Mouse (Mus musculus): ENCODE measurements at regions not wholly inside any gene's neighbourhood (a gene's known extent, or its start where the extent isn't known, plus 50 kb on each side); places are given as distances from the start of the nearest gene placed in this dataset.

DNA sequence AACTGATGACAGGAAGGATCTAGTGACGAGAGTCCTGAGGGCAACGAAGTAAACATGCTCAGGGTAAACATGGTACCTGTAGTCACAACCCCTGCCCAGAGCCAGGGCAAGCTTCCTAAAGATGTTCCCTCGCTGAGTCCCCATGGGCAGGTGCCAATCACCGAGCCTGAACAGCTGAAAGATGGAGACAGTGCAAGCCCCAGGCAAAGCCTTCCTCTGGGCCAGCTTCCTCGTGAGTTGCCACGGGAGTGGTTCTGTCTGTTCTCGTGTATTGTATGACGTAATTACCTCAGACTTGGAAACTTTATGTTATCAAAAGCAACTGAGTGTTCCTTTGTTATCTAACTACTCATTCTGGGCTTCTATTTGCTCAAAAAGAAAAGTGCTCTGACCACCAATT is 147.4 kb downstream of the Ifng start:
- Histone ChIP-seq H3K4me1 (ENCODE audit: control insufficient read depth, insufficient read depth, low read length) (no peaks in the 10 kb centered on the region), H3K9ac (replicated peaks; ENCODE audit: low read length) (no peak overlapping the region), H3K4me3 (ENCODE audit: low read depth, low read length) (no peak overlapping the region), H3K36me3 (replicated peaks; ENCODE audit: control insufficient read depth, insufficient read depth, low read depth, low read length) (no peaks in the 10 kb centered on the region), H3K27ac (replicated peaks; ENCODE audit: low read depth, low read length) (no peak overlapping the region), H3K4me2 (ENCODE audit: low read depth, low read length) (no peak overlapping the region), H3K27me3 (ENCODE audit: control insufficient read depth, insufficient read depth, low read length) (no peaks in the 10 kb centered on the region), H3K9me3 (replicated peaks; ENCODE audit: control insufficient read depth, low read length) (no peaks in the 10 kb centered on the region)
- no peak for DNase-seq (ENCODE audit: low spot score)
- 69% methylated on average over 8 of the region's 8 CpGs for WGBS
- no peak for ATAC-seq (replicated peaks; ENCODE audit: insufficient number of reproducible peaks, low FRiP score, low TSS enrichment, low read depth)

DNA sequence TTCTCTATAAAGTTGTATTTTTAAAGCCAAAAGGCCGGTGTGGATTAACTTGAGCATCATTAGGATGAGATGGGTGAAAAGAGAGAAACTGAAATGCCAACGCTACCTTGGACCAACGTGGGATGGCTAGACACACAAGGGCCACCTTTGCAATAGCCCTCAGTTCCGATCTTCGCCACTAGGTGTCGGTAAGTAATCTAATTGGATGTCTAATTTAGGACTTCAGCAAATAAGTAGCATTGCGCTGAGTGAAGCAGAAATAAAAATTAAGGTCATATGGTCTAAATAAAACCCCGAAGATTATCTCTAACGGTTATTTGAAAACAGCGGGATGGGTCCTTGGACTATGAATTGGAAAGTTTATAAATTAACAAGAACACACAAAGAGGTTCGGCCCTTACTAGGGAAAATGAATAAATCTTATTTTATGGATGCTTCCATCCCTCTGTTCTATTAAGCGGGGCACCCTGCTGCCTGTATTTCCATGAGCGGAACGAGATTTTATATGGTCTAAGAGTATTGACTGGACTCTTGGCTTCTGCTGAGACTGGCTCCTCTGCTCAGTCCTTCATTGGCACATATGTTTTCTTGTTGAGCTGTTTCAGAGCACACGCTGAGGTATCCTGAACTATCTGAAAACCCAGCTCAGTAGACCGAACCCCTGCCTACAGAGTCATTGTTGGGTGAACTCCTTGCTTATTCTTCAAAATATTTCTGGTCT is 152.0 kb downstream of the Ifng start:
- Histone ChIP-seq H3K9me3 (replicated peaks; ENCODE audit: control insufficient read depth, low read length) (no peaks in the 10 kb centered on the region), H3K9ac (replicated peaks; ENCODE audit: low read length) (no peak overlapping the region), H3K4me1 (ENCODE audit: control insufficient read depth, insufficient read depth, low read length) (no peaks in the 10 kb centered on the region), H3K27ac (replicated peaks; ENCODE audit: low read depth, low read length) (no peak overlapping the region), H3K4me2 (ENCODE audit: low read depth, low read length) (no peak overlapping the region), H3K4me3 (ENCODE audit: low read depth, low read length) (no peak overlapping the region), H3K27me3 (ENCODE audit: control insufficient read depth, insufficient read depth, low read length) (no peaks in the 10 kb centered on the region), H3K36me3 (replicated peaks; ENCODE audit: control insufficient read depth, insufficient read depth, low read depth, low read length) (no peaks in the 10 kb centered on the region)
- DNase-seq (ENCODE audit: low spot score) (peak; percentile 89), ATAC-seq (replicated peaks; ENCODE audit: insufficient number of reproducible peaks, low FRiP score, low TSS enrichment, low read depth) (no peak)
- WGBS: 46% methylated on average over 16 of the region's 16 CpGs

DNA sequence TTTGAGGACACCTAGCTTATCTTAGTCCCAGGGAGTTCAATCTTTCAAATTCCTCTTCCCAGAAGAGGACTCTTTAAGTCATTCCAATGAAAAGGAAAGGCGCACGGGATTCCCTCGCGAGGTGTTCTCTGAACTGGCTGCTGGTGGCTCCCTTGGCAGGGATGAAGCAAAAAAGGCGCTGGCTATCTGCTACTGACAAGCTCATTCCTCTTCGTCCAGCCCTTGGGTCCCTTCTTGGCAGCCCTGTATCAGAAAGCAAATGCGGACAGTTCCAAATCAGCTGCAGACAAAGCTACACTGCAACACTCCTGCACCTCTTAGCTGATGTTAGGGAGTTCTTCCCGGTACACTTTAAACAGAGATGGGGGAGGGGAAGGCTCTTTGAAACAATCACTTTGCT is 155.4 kb downstream of the Ifng start:
- Histone ChIP-seq H3K36me3 (replicated peaks; ENCODE audit: control insufficient read depth, insufficient read depth, low read depth, low read length) (no peaks in the 10 kb centered on the region), H3K4me2 (ENCODE audit: low read depth, low read length) (no peak overlapping the region), H3K9ac (replicated peaks; ENCODE audit: low read length) (no peak overlapping the region), H3K4me3 (ENCODE audit: low read depth, low read length) (no peak overlapping the region), H3K4me1 (ENCODE audit: control insufficient read depth, insufficient read depth, low read length) (no peaks in the 10 kb centered on the region), H3K9me3 (replicated peaks; ENCODE audit: control insufficient read depth, low read length) (no peaks in the 10 kb centered on the region), H3K27me3 (ENCODE audit: control insufficient read depth, insufficient read depth, low read length) (no peaks in the 10 kb centered on the region), H3K27ac (replicated peaks; ENCODE audit: low read depth, low read length) (no peak overlapping the region)
- ATAC-seq (replicated peaks; ENCODE audit: insufficient number of reproducible peaks, low FRiP score, low TSS enrichment, low read depth): no peak
- DNase-seq (ENCODE audit: low spot score): no peak
- WGBS: 66% methylated on average over 8 of the region's 8 CpGs

DNA sequence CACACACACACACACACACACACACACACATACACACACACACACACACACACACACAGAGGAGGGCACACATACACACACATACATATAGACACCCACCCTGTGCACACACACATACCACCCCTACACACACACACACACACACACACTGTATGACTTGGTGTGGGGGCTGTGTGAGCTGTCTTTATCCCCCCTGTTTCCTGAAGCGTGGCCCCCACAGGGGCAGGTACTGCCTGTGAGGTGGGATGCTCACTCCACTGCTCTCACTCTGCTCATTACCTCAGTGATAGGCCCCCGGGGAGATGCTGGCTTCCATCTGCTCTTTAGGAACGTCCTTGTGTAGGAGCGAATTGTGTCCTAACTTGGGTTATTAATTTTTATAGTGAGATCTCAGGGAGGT is 157.7 kb downstream of the Ifng start:
- ATAC-seq (replicated peaks; ENCODE audit: insufficient number of reproducible peaks, low FRiP score, low TSS enrichment, low read depth) (no peak), DNase-seq (ENCODE audit: low spot score) (no peak)
- H3K27me3 ChIP-seq (ENCODE audit: control insufficient read depth, insufficient read depth, low read length): no peaks in the 10 kb centered on the region
- no peak overlapping the region for H3K27ac ChIP-seq (replicated peaks; ENCODE audit: low read depth, low read length)
- H3K9me3 ChIP-seq (replicated peaks; ENCODE audit: control insufficient read depth, low read length): no peaks in the 10 kb centered on the region
- WGBS: 85% methylated on average over 4 of the region's 4 CpGs
- H3K4me3 ChIP-seq (ENCODE audit: low read depth, low read length): no peak overlapping the region
- H3K4me2 ChIP-seq (ENCODE audit: low read depth, low read length): no peak overlapping the region
- H3K9ac ChIP-seq (replicated peaks; ENCODE audit: low read length): no peak overlapping the region
- H3K36me3 ChIP-seq (replicated peaks; ENCODE audit: control insufficient read depth, insufficient read depth, low read depth, low read length): no peaks in the 10 kb centered on the region
- H3K4me1 ChIP-seq (ENCODE audit: control insufficient read depth, insufficient read depth, low read length): no peaks in the 10 kb centered on the region

DNA sequence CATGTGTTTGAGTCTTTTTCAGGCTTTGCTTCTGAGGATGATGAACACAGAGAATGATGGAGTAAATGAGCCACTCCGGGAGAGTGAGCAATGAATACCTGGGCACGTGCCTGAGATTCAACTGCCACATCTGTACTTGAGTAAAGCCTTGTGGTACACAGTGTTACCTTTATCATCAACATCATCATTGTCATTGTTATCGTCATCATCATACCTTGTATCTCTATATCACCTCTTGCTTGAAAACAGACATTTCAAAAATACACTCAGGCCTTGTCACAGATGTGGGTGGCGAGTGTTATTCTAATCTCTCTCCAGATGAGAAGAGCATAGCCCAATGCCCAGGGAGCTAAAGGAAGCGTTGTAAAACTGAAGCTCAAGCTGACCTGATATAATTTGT is 158.4 kb downstream of the Ifng start:
- 83% methylated on average over 5 of the region's 5 CpGs for WGBS
- Histone ChIP-seq H3K27ac (replicated peaks; ENCODE audit: low read depth, low read length) (no peak overlapping the region), H3K4me2 (ENCODE audit: low read depth, low read length) (no peak overlapping the region), H3K4me1 (ENCODE audit: control insufficient read depth, insufficient read depth, low read length) (no peaks in the 10 kb centered on the region), H3K36me3 (replicated peaks; ENCODE audit: control insufficient read depth, insufficient read depth, low read depth, low read length) (no peaks in the 10 kb centered on the region), H3K9ac (replicated peaks; ENCODE audit: low read length) (no peak overlapping the region), H3K9me3 (replicated peaks; ENCODE audit: control insufficient read depth, low read length) (no peaks in the 10 kb centered on the region), H3K27me3 (ENCODE audit: control insufficient read depth, insufficient read depth, low read length) (no peaks in the 10 kb centered on the region), H3K4me3 (ENCODE audit: low read depth, low read length) (no peak overlapping the region)
- DNase-seq (ENCODE audit: low spot score) (no peak), ATAC-seq (replicated peaks; ENCODE audit: insufficient number of reproducible peaks, low FRiP score, low TSS enrichment, low read depth) (no peak)

DNA sequence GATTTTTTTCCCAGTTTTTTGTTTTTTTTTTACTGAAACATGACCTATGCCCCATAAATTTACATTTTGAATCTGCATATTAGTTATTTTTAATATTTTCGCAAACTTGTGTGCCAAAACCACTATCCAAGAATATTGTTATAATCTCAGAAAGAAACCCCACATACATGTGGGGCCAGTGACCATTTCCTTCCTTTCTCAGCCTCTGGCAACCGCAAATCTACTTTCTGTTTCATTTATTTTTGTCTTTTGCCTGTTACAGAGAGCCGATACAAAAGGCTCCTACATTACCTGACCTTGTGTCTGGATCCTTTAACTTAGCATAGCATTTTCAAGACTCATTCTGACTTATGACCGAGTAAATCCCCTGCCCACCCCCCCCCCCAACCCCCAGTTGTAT is 158.8 kb downstream of the Ifng start:
- Histone ChIP-seq H3K4me1 (ENCODE audit: control insufficient read depth, insufficient read depth, low read length) (no peaks in the 10 kb centered on the region), H3K4me3 (ENCODE audit: low read depth, low read length) (no peak overlapping the region), H3K4me2 (ENCODE audit: low read depth, low read length) (no peak overlapping the region), H3K9me3 (replicated peaks; ENCODE audit: control insufficient read depth, low read length) (no peaks in the 10 kb centered on the region), H3K36me3 (replicated peaks; ENCODE audit: control insufficient read depth, insufficient read depth, low read depth, low read length) (no peaks in the 10 kb centered on the region), H3K27me3 (ENCODE audit: control insufficient read depth, insufficient read depth, low read length) (no peaks in the 10 kb centered on the region), H3K27ac (replicated peaks; ENCODE audit: low read depth, low read length) (no peak overlapping the region), H3K9ac (replicated peaks; ENCODE audit: low read length) (no peak overlapping the region)
- no peak for ATAC-seq (replicated peaks; ENCODE audit: insufficient number of reproducible peaks, low FRiP score, low TSS enrichment, low read depth)
- 85% methylated on average over 4 of the region's 4 CpGs for WGBS
- no peak for DNase-seq (ENCODE audit: low spot score)

DNA sequence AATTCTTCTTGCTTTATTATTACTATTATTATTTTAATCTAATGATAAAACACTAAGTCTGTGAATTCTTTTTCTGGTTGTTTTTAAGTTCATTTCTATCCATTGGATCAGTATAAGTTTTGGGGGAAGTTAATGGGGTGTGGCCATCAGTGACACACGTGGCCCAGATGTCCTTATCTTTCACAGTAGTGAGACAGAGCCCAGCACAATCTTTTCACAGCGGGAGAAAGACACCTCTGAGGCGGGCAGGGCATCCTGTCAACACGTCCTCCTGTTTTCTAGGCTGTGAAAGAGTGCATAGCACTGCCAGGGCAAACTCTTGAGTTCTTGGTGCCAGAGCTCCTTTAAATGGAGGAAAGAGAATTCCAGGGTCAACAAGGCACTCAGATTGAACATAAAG is 162.1 kb downstream of the Ifng start:
- no peak overlapping the region for H3K4me2 ChIP-seq (ENCODE audit: low read depth, low read length)
- H3K27me3 ChIP-seq (ENCODE audit: control insufficient read depth, insufficient read depth, low read length): no peaks in the 10 kb centered on the region
- DNase-seq (ENCODE audit: low spot score): no peak
- 76% methylated on average over 4 of the region's 4 CpGs for WGBS
- H3K27ac ChIP-seq (replicated peaks; ENCODE audit: low read depth, low read length): no peak overlapping the region
- no peaks in the 10 kb centered on the region for H3K4me1 ChIP-seq (ENCODE audit: control insufficient read depth, insufficient read depth, low read length)
- ATAC-seq (replicated peaks; ENCODE audit: insufficient number of reproducible peaks, low FRiP score, low TSS enrichment, low read depth): no peak
- no peaks in the 10 kb centered on the region for H3K9me3 ChIP-seq (replicated peaks; ENCODE audit: control insufficient read depth, low read length)
- no peaks in the 10 kb centered on the region for H3K36me3 ChIP-seq (replicated peaks; ENCODE audit: control insufficient read depth, insufficient read depth, low read depth, low read length)
- no peak overlapping the region for H3K4me3 ChIP-seq (ENCODE audit: low read depth, low read length)
- H3K9ac ChIP-seq (replicated peaks; ENCODE audit: low read length): no peak overlapping the region

DNA sequence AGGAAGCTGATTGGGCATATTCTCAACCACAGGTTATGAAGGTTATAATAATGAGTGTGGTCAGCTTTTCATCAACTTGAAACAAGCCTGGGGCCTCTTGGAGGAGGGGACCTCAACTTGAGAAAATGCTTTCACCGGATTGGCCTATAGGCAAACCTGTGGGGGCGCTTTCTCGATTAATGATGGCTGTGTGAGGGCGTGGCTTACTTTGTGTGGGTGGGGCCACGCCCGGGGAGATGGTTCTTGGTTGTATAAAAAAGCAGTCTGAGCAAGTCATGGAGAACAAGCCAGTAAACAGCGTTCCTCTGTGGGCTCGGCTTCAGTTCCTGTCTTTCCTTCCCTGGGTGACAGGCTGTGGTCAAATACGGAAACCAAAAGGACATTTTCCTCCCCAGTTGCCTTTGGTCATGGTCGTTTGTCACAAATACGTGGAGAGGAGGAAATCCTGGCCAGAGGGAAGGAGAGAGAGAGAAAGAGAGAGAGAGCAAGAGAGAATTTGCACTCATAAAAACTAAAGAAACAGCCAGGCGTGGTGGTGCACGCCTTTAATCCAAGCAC is 163.1 kb downstream of the Ifng start:
- DNase-seq (ENCODE audit: low spot score) (no peak), ATAC-seq (replicated peaks; ENCODE audit: insufficient number of reproducible peaks, low FRiP score, low TSS enrichment, low read depth) (no peak)
- Histone ChIP-seq H3K4me1 (ENCODE audit: control insufficient read depth, insufficient read depth, low read length) (no peaks in the 10 kb centered on the region), H3K4me3 (ENCODE audit: low read depth, low read length) (no peak overlapping the region), H3K27me3 (ENCODE audit: control insufficient read depth, insufficient read depth, low read length) (no peaks in the 10 kb centered on the region), H3K4me2 (ENCODE audit: low read depth, low read length) (no peak overlapping the region), H3K27ac (replicated peaks; ENCODE audit: low read depth, low read length) (no peak overlapping the region), H3K9ac (replicated peaks; ENCODE audit: low read length) (no peak overlapping the region), H3K36me3 (replicated peaks; ENCODE audit: control insufficient read depth, insufficient read depth, low read depth, low read length) (no peaks in the 10 kb centered on the region), H3K9me3 (replicated peaks; ENCODE audit: control insufficient read depth, low read length) (no peaks in the 10 kb centered on the region)
- WGBS: 94% methylated on average over 13 of the region's 13 CpGs

Data from embryonic facial prominence, embryonic 11.5 days (tissue).